Mouse (Mus musculus) heart, postnatal 0 days (tissue): ENCODE measurements around the gene Cyct. TPM values are rescaled to one million over a fixed set of nuclear protein-coding genes. Genes with fewer than 3 reads are reported as not detected.

Source experiments
- ATAC-seq: fragments of 200-750 bp; cut with Nextera tagmentation; 2 replicates; pipeline ENCODE4 v1.8.0; 2017; ENCODE audit warnings: low read depth, moderate number of reproducible peaks, moderate library complexity; ENCODE audit not compliant: insufficient read depth
- DNase-seq: peaks from one replicate; pipeline ENCODE4 v3.0.0-alpha.2; 2016; ENCODE audit warnings: low spot score
- H3K27ac ChIP-seq: fragments of 300-500 bp; sonication (generic); 2 replicates; pipeline ENCODE4 v1.5.1; 2014; ENCODE audit warnings: low read depth, mild to moderate bottlenecking
- H3K27me3 ChIP-seq: fragments of 300-500 bp; sonication (generic); 2 replicates; pipeline ENCODE4 v1.6.1; 2014; ENCODE audit warnings: low read length, mixed read lengths; ENCODE audit not compliant: control insufficient read depth, insufficient read depth
- H3K36me3 ChIP-seq: fragments of 300-500 bp; sonication (generic); replicated peaks from 2 replicates; pipeline ENCODE4 v1.6.1; 2014; ENCODE audit warnings: low read length, mixed read lengths; ENCODE audit not compliant: control insufficient read depth, insufficient read depth
- H3K4me1 ChIP-seq: fragments of 300-500 bp; sonication (generic); 2 replicates; pipeline ENCODE4 v1.6.1; 2014; ENCODE audit warnings: antibody characterized with exemption; ENCODE audit not compliant: control insufficient read depth, insufficient read depth
- H3K4me2 ChIP-seq: fragments of 300-500 bp; sonication (generic); 2 replicates; pipeline ENCODE4 v1.6.1; 2014; ENCODE audit warnings: low read depth, mild to moderate bottlenecking, low read length, moderate library complexity
- H3K4me3 ChIP-seq: fragments of 300-500 bp; sonication (generic); 2 replicates; pipeline ENCODE4 v1.5.1; 2014; ENCODE audit warnings: low read depth, low read length
- H3K9ac ChIP-seq: fragments of 300-500 bp; sonication (generic); replicated peaks from 2 replicates; pipeline ENCODE4 v1.6.1; 2014; ENCODE audit warnings: low read depth, low read length, mixed read lengths
- H3K9me3 ChIP-seq: fragments of 300-500 bp; sonication (generic); replicated peaks from 2 replicates; pipeline ENCODE4 v1.6.1; 2016; ENCODE audit warnings: low read length; ENCODE audit not compliant: control insufficient read depth
- CTCF ChIP-seq: IDR thresholded peaks from 2 replicates; pipeline ENCODE4 v1.5.1; 2016; ENCODE audit warnings: antibody characterized with exemption, control low read depth, low read depth
- EP300 ChIP-seq: IDR thresholded peaks from 2 replicates; pipeline ENCODE4 v1.6.1; 2016; ENCODE audit warnings: antibody characterized with exemption, low read depth
- WGBS: fragments of 180-500 bp; shearing (Covaris S2); extraction: QIAGEN DNeasy Blood & Tissue Kit; methylation state at CpG from one replicate; pipeline ENCODE4 v1.1.7; 2014; 5-methylcytosine and 5-hydroxymethylcytosine counted together
- polyA plus RNA-seq: library from polyadenylated mRNA; unstranded; fragments of >200 nt; fragmentation: Nextera tagmentation; extraction: Ambion mirVana; gene quantifications from 2 replicates; pipeline ENCODE4 v1.2.1, GENCODE M21; 2015
- total RNA-seq: library from RNA; depleted of rRNA; stranded (reverse); fragments of >200 nt; gene quantifications from 2 replicates; pipeline ENCODE4 v1.2.3, GENCODE M21; 2014; ENCODE audit warnings: low replicate concordance

Gene Cyct
- total and polyA plus RNA-seq, 2 experiments from 2014 or later, result not detected

- H3K4me2 ChIP-seq, result no peak overlapping the region
- H3K4me3 ChIP-seq, result no peak overlapping the region
- H3K27me3 ChIP-seq, result no peaks in the 10 kb centered on the region
- TF ChIP-seq CTCF, result no peak
- no peaks in the 10 kb centered on the region for H3K4me1 ChIP-seq
- H3K27ac ChIP-seq, result no peak overlapping the region
- ATAC-seq, result no peak
- WGBS, result 50% methylated on average over 11 of the region's 11 CpGs
- no peaks in the 10 kb centered on the region for H3K9me3 ChIP-seq
- H3K36me3 ChIP-seq, result no peaks in the 10 kb centered on the region
- DNase-seq, result no peak
- no peak overlapping the region for H3K9ac ChIP-seq
These were observed 28.0 kb downstream of the Cyct start for GRCm38 (mm10) chr2:76332161-76332805.

GRCm38 (mm10) chr2:76330081-76330480, 30.2 kb downstream of the Cyct start:
- no peak overlapping the region for H3K4me3 ChIP-seq
- DNase-seq (no peak), ATAC-seq (no peak)
- H3K27me3 ChIP-seq, result no peaks in the 10 kb centered on the region
- H3K9me3 ChIP-seq, result no peaks in the 10 kb centered on the region
- H3K4me1 ChIP-seq, result no peaks in the 10 kb centered on the region
- no peak overlapping the region for H3K9ac ChIP-seq
- no peaks in the 10 kb centered on the region for H3K36me3 ChIP-seq
- no peak overlapping the region for H3K4me2 ChIP-seq
- no peak for TF ChIP-seq CTCF
- TF ChIP-seq EP300, result no peak
- WGBS, result 78% methylated on average over 5 of the region's 5 CpGs
- H3K27ac ChIP-seq, result no peak overlapping the region

- WGBS, result 84% methylated on average over 3 of the region's 3 CpGs
- no peak overlapping the region for H3K9ac ChIP-seq
- H3K4me1 ChIP-seq, result no peaks in the 10 kb centered on the region
- H3K4me3 ChIP-seq, result no peak overlapping the region
- no peaks in the 10 kb centered on the region for H3K36me3 ChIP-seq
- H3K27ac ChIP-seq, result no peak overlapping the region
- ATAC-seq (no peak), DNase-seq (no peak)
- TF ChIP-seq CTCF (no peak), EP300 (no peak)
- no peaks in the 10 kb centered on the region for H3K9me3 ChIP-seq
- H3K27me3 ChIP-seq, result no peaks in the 10 kb centered on the region
- H3K4me2 ChIP-seq, result no peak overlapping the region
These were observed 34.1 kb downstream of the Cyct start for GRCm38 (mm10) chr2:76326161-76326560.

- H3K36me3 ChIP-seq, result no peaks in the 10 kb centered on the region
- ATAC-seq (no peak), DNase-seq (no peak)
- 82% methylated on average over 5 of the region's 5 CpGs for WGBS
- no peak overlapping the region for H3K27ac ChIP-seq
- no peaks in the 10 kb centered on the region for H3K27me3 ChIP-seq
- H3K9ac ChIP-seq, result no peak overlapping the region
- no peaks in the 10 kb centered on the region for H3K9me3 ChIP-seq
- H3K4me1 ChIP-seq, result no peaks in the 10 kb centered on the region
- H3K4me3 ChIP-seq, result no peak overlapping the region
- TF ChIP-seq CTCF (no peak), EP300 (no peak)
- H3K4me2 ChIP-seq, result no peak overlapping the region
These were observed 35.8 kb downstream of the Cyct start for GRCm38 (mm10) chr2:76324463-76324862.

GRCm38 (mm10) chr2:76323185-76323875, 36.9 kb downstream of the Cyct start:
- Histone ChIP-seq H3K9me3 (no peaks in the 10 kb centered on the region), H3K4me1 (no peaks in the 10 kb centered on the region), H3K9ac (no peak overlapping the region), H3K4me2 (no peak overlapping the region), H3K4me3 (no peak overlapping the region), H3K36me3 (no peaks in the 10 kb centered on the region), H3K27me3 (no peaks in the 10 kb centered on the region), H3K27ac (no peak overlapping the region)
- TF ChIP-seq EP300 (no peak), CTCF (no peak)
- ATAC-seq, result no peak
- DNase-seq, result no peak
- 75% methylated on average over 21 of the region's 21 CpGs for WGBS
